Mouse (Mus musculus) embryonic fibroblast, embryonic 13.5 days (primary cell): ENCODE results near the gene Slc38a1.
A peak's percentile ranks its signal among the peaks of the same experiment; 100 is the strongest.

Experiments
- CTCF ChIP-seq: IDR thresholded peaks from 2 replicates; pipeline ENCODE4 v1.5.1; 2011; ENCODE audit warnings: mild to moderate bottlenecking, control low read depth, low read length, moderate library complexity, borderline replicate concordance; ENCODE audit not compliant: insufficient read depth
- POLR2A ChIP-seq: IDR thresholded peaks from 2 replicates; pipeline ENCODE4 v1.6.1; 2011; ENCODE audit warnings: low read depth, mild to moderate bottlenecking, control low read depth, low read length, moderate library complexity

DNA sequence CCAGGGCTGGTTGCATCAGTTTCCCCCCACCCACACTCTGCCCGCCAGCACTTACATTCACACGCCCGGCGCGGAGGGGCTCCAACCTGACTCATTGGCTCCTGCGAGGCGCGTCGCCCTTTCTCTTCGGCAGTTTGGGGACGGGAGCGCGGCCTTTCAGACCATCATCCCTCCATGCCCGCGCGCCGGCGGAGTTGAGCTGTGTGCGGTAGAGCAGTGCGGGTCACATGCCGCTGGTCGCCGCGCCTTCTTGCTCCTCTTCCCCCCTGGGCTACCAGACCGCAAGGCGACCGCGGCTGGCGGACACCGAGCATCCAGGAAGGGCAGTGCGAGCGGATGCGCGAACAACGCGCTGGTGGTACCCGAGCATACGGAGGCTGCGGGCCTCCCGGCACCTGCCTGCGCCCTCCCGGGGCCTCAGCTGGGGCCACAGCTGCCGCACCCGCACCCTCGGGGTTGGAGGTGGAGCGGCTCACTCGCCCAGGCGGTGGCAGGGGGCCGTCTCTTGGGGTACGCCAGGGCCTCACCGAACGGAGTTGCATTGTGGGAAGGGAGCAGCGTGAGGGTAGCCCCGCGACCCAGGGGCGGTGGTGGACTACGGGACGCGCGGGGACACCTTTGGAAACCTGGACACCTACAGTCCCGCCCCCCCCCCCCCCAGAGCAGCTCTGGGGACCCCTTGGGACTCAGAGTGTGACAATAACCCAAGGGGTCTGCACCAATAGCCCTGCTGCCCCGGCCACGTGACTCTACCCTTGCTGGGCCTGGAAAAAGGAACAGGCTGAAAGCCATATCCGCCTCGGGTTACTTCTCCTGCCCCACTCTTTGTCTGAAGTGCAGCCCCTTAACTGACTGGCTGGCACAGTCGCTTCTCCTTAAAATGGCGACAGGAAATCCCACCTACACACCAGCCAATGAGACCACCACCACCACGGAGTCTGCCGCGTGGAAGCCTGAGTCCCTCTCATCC, at the start of gene Slc38a1:
- no peak for TF ChIP-seq CTCF
- peak; percentile 73 for TF ChIP-seq POLR2A
